Mouse (Mus musculus) central nervous system, embryonic 18 days (tissue): ENCODE data around the gene Nckap1l. TPM values are rescaled to one million over a fixed set of nuclear protein-coding genes. Genes with fewer than 3 reads are reported as not detected.

Experiments
- polyA plus RNA-seq: library from polyadenylated mRNA; depleted of rRNA; stranded (reverse); fragments of >200 nt; gene quantifications from 2 replicates; pipeline ENCODE4 v1.2.3, GENCODE M21; 2012; rRNA removed

The Nckap1l gene
- polyA plus RNA-seq: 1.7 and 2.0 TPM in 2 replicates

GRCm38 (mm10) chr15:103453551-103454218 is at the start of gene Nckap1l:
Gene Nckap1l, plus strand, starts transcription at chr15:103453794.

GRCm38 (mm10) chr15:103430241-103430640 is 23.4 kb upstream of the Nckap1l start, which contains the start of gene Gtsf1:
Gene Gtsf1, minus strand, starts transcription at chr15:103430470.

GRCm38 (mm10) chr15:103448369-103448768 is 5.2 kb upstream of the Nckap1l start, which contains the start of gene Gtsf2:
Gene Gtsf2, minus strand, starts transcription at chr15:103448469.

GRCm38 (mm10) chr15:103502435-103503250 is 49.0 kb downstream of the Nckap1l start, which contains the start of gene Pde1b:
Gene Pde1b, plus strand, starts transcription at chr15:103503034.

GRCm38 (mm10) chr15:103537822-103538213 is 84.2 kb downstream of the Nckap1l start, which contains the start of gene Ppp1r1a:
Gene Ppp1r1a, minus strand, starts transcription at chr15:103538003.

Other genes with a start within 250 kb of the Nckap1l start
- 86.8 and 91.8 TPM in 2 replicates for gene Cbx5, start 214.0 kb upstream of the Nckap1l start, polyA plus RNA-seq
- 1,022 and 1,097 TPM in 2 replicates for gene Hnrnpa1, start 213.4 kb upstream of the Nckap1l start, polyA plus RNA-seq
- gene Nfe2, start 195.4 kb upstream of the Nckap1l start, polyA plus RNA-seq: 0.25 and 0.32 TPM in 2 replicates
- gene Copz1, start 181.1 kb upstream of the Nckap1l start, polyA plus RNA-seq: 160 and 164 TPM in 2 replicates
- 0.27 and 0.31 TPM in 2 replicates for gene Gpr84, start 143.2 kb upstream of the Nckap1l start, polyA plus RNA-seq
- gene Zfp385a, start 113.7 kb upstream of the Nckap1l start, polyA plus RNA-seq: 20.7 and 25.0 TPM in 2 replicates
- gene Itga5, start 87.0 kb upstream of the Nckap1l start, polyA plus RNA-seq: 5.1 and 6.9 TPM in 2 replicates
- gene Gtsf1, start 23.3 kb upstream of the Nckap1l start, polyA plus RNA-seq: 0.15 TPM in 1 of 2 replicates, not detected in the other
- gene Gtsf2, start 5.3 kb upstream of the Nckap1l start, polyA plus RNA-seq: 0.25 TPM in 1 of 2 replicates, not detected in the other
- 89.9 and 93.7 TPM in 2 replicates for gene Pde1b, start 49.2 kb downstream of the Nckap1l start, polyA plus RNA-seq
- gene Ppp1r1a, start 84.2 kb downstream of the Nckap1l start, polyA plus RNA-seq: 107 and 113 TPM in 2 replicates
- not detected in 2 replicates for gene Glycam1, start 111.3 kb downstream of the Nckap1l start, polyA plus RNA-seq